Mouse (Mus musculus) ovary, adult 2 months (tissue): Measurements from ENCODE around the gene Xrcc6. TPM values are rescaled to one million over a fixed set of nuclear protein-coding genes. Genes with fewer than 3 reads are reported as not detected.

ENCODE experiments used
- polyA plus RNA-seq: library from polyadenylated mRNA; depleted of rRNA; stranded (reverse); fragments of >200 nt; gene quantifications from 2 replicates; pipeline ENCODE4 v1.2.3, GENCODE M21; 2012; rRNA removed

Xrcc6 gene
- 17.3 and 19.2 TPM in 2 replicates for polyA plus RNA-seq

GRCm38 (mm10) chr15:81987646-81988045, at the start of gene Xrcc6:
TSS of gene Xrcc6 (plus strand) at chr15:81987835.

DNA sequence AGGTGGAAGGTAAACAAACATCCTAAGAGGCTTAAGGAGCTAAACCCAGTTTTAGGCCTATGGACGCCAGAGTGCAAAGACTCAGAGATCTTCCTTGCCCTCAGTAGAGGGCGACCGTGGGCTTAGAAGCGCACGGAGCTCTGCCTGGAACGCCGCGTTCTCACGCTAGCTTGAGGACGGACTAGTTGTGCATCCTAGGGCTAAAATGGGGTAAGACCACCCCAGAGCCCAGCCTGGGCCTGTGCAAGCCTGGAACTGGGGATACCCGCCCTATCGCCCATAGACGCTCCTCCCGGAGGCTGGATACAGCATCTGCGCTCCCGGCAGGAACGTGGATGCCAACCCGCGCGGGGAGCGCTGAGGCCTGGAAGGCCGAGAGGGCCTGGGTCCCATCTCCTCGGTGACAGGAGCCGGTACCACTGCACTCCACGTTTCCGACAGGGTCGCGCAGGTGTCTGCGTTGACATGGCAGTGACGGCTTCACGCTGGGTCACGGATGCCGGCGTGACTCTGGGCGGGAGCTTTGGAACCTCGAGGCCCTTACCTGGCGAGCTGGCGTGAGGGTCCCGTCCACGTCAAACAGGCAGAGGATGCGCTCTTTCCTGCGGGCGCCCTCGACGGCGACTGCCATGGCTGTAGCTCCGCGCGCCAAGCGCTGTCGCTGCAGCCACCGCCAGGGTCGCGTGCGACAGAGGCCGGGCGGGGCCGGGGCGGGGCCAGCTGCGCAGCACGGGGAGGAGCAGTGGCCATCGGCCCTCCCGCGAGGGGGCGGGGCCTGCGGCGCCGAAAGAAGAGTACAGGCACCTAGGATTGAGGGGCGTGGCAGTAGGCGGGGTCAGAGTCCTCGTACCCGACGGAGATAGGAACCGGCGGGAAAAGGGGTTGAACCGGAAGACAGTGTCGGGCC, 27.2 kb upstream of the Xrcc6 start, which contains the start of gene Pmm1:
Pmm1 (minus strand) TSS at position 760 of the 907 bp plus-strand sequence.

DNA sequence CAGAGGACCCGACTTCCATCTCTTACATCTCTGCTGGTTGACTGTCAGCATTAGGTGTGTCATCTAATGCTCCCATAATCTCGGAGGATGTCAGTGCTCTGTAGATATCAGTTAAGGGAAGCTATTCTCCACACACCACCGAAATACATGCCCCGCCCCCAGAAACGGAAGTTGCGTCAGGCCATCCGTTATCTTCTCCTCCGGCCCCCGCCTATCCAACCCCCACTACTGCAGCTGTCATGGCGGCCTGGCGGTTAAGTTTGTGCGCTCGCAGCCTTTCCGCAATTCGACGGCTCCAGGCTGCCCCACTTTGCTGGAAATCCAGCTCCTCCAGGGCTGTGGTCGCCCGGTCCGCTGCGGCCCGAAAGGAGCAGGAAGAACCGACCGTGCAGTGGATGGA, 7.3 kb upstream of the Xrcc6 start, which contains the start of gene 1700029P11Rik:
1700029P11Rik (plus strand) TSS at position 220 of the 400 bp plus-strand sequence.

GRCm38 (mm10) chr15:82033762-82034161, 46.1 kb downstream of the Xrcc6 start, which contains the start of gene Desi1:
TSS of gene Desi1 (minus strand) at chr15:82033862.

DNA sequence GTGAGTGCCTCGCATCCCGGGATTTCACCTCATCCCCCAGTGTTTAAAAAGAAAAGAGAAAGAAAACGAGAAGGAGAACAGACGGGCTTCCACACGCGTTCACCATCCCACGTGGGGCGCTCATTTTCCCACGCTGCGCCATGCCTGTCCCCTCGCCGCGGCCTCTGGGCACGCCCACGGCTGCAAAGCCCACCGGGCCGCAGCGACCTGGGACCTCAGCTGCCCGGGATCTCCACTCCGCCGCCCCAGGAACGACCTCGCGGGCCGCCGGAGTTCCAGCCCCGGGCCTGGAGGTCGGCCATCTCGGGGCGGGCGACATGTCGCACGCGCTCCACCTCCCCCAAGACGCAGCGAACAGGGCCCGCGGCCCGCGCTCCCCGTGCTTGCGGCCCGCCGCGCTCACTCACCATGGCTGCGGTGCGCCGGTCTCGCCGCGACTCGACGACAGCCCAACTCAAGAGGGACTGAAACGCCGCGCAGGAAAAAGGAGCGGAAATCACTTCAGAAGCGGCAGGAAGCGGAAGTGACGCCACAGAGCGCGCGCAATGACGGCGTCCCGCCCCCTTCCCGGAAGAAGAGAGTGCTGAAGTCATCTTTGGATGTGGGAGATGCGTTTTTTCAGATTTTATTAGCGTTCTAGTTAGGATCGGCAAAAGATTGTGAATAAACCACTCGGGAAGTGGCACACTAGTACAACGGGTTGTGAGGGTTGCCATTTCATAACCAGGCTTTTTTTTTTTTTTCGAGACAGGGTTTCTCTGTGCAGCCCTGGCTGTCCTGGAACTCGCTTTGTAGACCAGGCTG, 59.6 kb downstream of the Xrcc6 start, which contains the start of gene Snu13:
Snu13 (minus strand) TSS at position 519 of the 804 bp plus-strand sequence.

GRCm38 (mm10) chr15:82058719-82059201, 71.1 kb downstream of the Xrcc6 start, which contains the start of gene 4930407I10Rik:
TSS of gene 4930407I10Rik (plus strand) at chr15:82059151.

DNA sequence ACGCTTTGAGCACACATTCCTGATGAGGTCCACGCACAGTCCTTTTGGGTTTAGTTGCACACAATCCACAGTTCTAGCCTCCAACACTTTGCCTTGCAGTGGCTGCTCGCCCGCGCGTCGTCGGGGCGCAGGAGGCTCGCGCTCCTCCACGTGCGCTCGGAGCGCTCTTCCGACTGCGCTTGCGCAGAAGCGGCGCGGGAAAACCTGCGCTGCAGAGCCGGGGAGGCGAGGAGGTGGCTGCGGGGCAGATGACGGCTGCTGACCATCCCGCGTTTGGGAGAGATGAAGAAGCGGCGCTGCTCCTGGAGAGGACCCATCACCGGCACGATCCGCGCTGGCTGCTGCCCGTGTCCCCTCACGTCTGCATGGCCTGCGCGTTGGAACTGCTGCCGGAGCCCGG, 82.3 kb downstream of the Xrcc6 start, which contains the start of gene Mei1:
Mei1 (plus strand) TSS at position 99 of the 400 bp plus-strand sequence.

Other genes starting within 250 kb of the Xrcc6 start
- 61.3 and 67.9 TPM in 2 replicates for gene Zc3h7b, start 242.8 kb upstream of the Xrcc6 start, polyA plus RNA-seq
- gene Rangap1, start 242.3 kb upstream of the Xrcc6 start, polyA plus RNA-seq, result 33.3 and 36.8 TPM in 2 replicates
- gene Tef, start 185.4 kb upstream of the Xrcc6 start, polyA plus RNA-seq, result 61.6 and 63.8 TPM in 2 replicates
- 26.7 and 32.4 TPM in 2 replicates for gene Tob2, start 129.0 kb upstream of the Xrcc6 start, polyA plus RNA-seq
- 42.5 and 42.6 TPM in 2 replicates for gene Phf5a, start 115.9 kb upstream of the Xrcc6 start, polyA plus RNA-seq
- gene Aco2, start 115.5 kb upstream of the Xrcc6 start, polyA plus RNA-seq, result 206 and 228 TPM in 2 replicates
- gene Polr3h, start 61.6 kb upstream of the Xrcc6 start, polyA plus RNA-seq, result 21.0 and 21.5 TPM in 2 replicates
- 50.8 and 58.3 TPM in 2 replicates for gene Csdc2, start 51.1 kb upstream of the Xrcc6 start, polyA plus RNA-seq
- 99.8 and 100 TPM in 2 replicates for gene Pmm1, start 26.9 kb upstream of the Xrcc6 start, polyA plus RNA-seq
- gene 1700029P11Rik, start 7.3 kb upstream of the Xrcc6 start, polyA plus RNA-seq, result 0.18 TPM in 1 of 2 replicates, not detected in the other
- gene Desi1, start 46.0 kb downstream of the Xrcc6 start, polyA plus RNA-seq, result 30.1 and 30.3 TPM in 2 replicates
- gene Snu13, start 59.8 kb downstream of the Xrcc6 start, polyA plus RNA-seq, result 67.2 and 91.8 TPM in 2 replicates
- gene 4930407I10Rik, start 71.3 kb downstream of the Xrcc6 start, polyA plus RNA-seq, result not detected in 2 replicates
- gene Mei1, start 82.2 kb downstream of the Xrcc6 start, polyA plus RNA-seq, result not detected in 2 replicates
- gene Ccdc134, start 140.1 kb downstream of the Xrcc6 start, polyA plus RNA-seq, result 11.3 and 13.1 TPM in 2 replicates
- gene Srebf2, start 159.3 kb downstream of the Xrcc6 start, polyA plus RNA-seq, result 200 and 245 TPM in 2 replicates
- gene Shisa8, start 225.0 kb downstream of the Xrcc6 start, polyA plus RNA-seq, result 22.3 and 47.9 TPM in 2 replicates
- 0.60 and 1.7 TPM in 2 replicates for gene Tnfrsf13c, start 236.5 kb downstream of the Xrcc6 start, polyA plus RNA-seq